Mouse (Mus musculus) heart, embryonic 14.5 days (tissue): ENCODE results near the gene Plet1. TPM values are rescaled to one million over a fixed set of nuclear protein-coding genes. Genes with fewer than 3 reads are reported as not detected.
A peak's percentile ranks its signal among the peaks of the same experiment; 100 is the strongest.

Experiments
- ATAC-seq: fragments of 200-750 bp; cut with Nextera tagmentation; 2 replicates; pipeline ENCODE4 v1.8.0; 2017; ENCODE audit warnings: low read depth, moderate TSS enrichment; ENCODE audit not compliant: insufficient number of reproducible peaks, insufficient read depth, low FRiP score
- H3K27ac ChIP-seq, 2 experiments: fragments of 200-500 bp in 1 of 2; fragments of 300-500 bp in 1 of 2; sonication (generic) in 1 of 2; replicated peaks in 1 of 2; 2 replicates each; pipeline ENCODE4 v1.5.1; 2012 to 2014; ENCODE audit warnings: low read depth in 2 of 2, low read length in 2 of 2, control low read depth in 1 of 2, mild to moderate bottlenecking in 1 of 2, mixed read lengths in 1 of 2; ENCODE audit not compliant: control insufficient read depth in 1 of 2, insufficient read depth in 1 of 2
- H3K27me3 ChIP-seq: fragments of 300-500 bp; sonication (generic); 2 replicates; pipeline ENCODE4 v1.6.1; 2014; ENCODE audit warnings: mild to moderate bottlenecking, low read length, control low read depth; ENCODE audit not compliant: control insufficient read depth, insufficient read depth
- H3K36me3 ChIP-seq: fragments of 300-500 bp; sonication (generic); 2 replicates; pipeline ENCODE4 v1.6.1; 2014; ENCODE audit warnings: mild to moderate bottlenecking, control low read depth, low read length, mixed read lengths; ENCODE audit not compliant: control insufficient read depth, insufficient read depth
- H3K4me1 ChIP-seq, 2 experiments: fragments of 200-500 bp in 1 of 2; fragments of 300-500 bp in 1 of 2; sonication (generic) in 1 of 2; 2 replicates each; pipeline ENCODE4 v1.6.1; 2012 to 2014; ENCODE audit warnings: low read length in 2 of 2, control low read depth in 1 of 2, mixed read lengths in 1 of 2; ENCODE audit not compliant: control insufficient read depth in 2 of 2, insufficient read depth in 2 of 2
- H3K4me2 ChIP-seq: fragments of 300-500 bp; sonication (generic); 2 replicates; pipeline ENCODE4 v1.6.1; 2014; ENCODE audit warnings: mild to moderate bottlenecking, low read length
- H3K4me3 ChIP-seq, 2 experiments: fragments of 200-500 bp in 1 of 2; fragments of 300-500 bp in 1 of 2; sonication (generic) in 1 of 2; 2 replicates each; pipeline ENCODE4 v1.5.1; 2012 to 2014; ENCODE audit warnings: low read length in 2 of 2, mild to moderate bottlenecking in 2 of 2, control low read depth in 1 of 2, low read depth in 1 of 2, moderate library complexity in 1 of 2; ENCODE audit not compliant: control insufficient read depth in 1 of 2, insufficient read depth in 1 of 2
- H3K9ac ChIP-seq: fragments of 300-500 bp; sonication (generic); 2 replicates; pipeline ENCODE4 v1.6.1; 2014; ENCODE audit warnings: mild to moderate bottlenecking, low read length
- H3K9me3 ChIP-seq: fragments of 300-500 bp; sonication (generic); 2 replicates; pipeline ENCODE4 v1.6.1; 2016; ENCODE audit warnings: low read length, control low read depth; ENCODE audit not compliant: control insufficient read depth
- WGBS: fragments of 180-500 bp; shearing (Covaris S2); extraction: QIAGEN DNeasy Blood & Tissue Kit; methylation state at CpG from one replicate; pipeline ENCODE4 v1.1.7; 2014; 5-methylcytosine and 5-hydroxymethylcytosine counted together
- polyA plus RNA-seq: library from polyadenylated mRNA; unstranded; fragments of >200 nt; fragmentation: Nextera tagmentation; extraction: Ambion mirVana; gene quantifications from 2 replicates; pipeline ENCODE4 v1.2.1, GENCODE M21; 2014

Gene Plet1
- polyA plus RNA-seq, 1 experiment from 2014 or later = 0.31 TPM

DNA sequence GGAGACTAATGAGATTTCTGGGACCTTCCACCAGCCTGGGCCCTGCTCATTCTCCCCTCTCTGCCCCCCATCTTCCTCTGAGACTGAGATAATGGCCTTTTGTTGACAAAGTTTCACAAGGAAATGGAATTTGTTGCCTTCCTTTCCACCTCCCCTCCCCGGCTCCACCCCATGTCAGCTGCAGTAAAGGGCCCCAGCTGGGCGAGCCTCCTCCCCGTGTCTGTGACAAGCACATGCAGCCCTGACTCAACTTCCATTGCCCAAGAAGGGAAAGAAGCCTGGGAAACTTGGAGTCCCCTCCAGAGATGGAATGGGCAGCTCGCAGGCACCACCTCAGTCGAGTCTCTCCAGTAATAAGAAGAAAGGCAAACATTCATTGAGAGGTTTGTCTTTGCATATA, 15.5 kb upstream of the Plet1 start:
- H3K27ac ChIP-seq = no peak overlapping the region
- no peak overlapping the region; the same call in 1 of the 2 replicates for H3K4me2 ChIP-seq
- no peaks in the 10 kb centered on the region for H3K36me3 ChIP-seq
- H3K9me3 ChIP-seq = no peaks in the 10 kb centered on the region
- no peak overlapping the region for H3K4me3 ChIP-seq
- H3K4me1 ChIP-seq = peaks cover 6 to 7% of the 10 kb centered on the region in 2 experiments; a peak in 2 of 4 replicates
- no peak overlapping the region for H3K9ac ChIP-seq
- ATAC-seq = no peak
- no peaks in the 10 kb centered on the region for H3K27me3 ChIP-seq
- WGBS = 7% methylated on average over 5 of the region's 5 CpGs

DNA sequence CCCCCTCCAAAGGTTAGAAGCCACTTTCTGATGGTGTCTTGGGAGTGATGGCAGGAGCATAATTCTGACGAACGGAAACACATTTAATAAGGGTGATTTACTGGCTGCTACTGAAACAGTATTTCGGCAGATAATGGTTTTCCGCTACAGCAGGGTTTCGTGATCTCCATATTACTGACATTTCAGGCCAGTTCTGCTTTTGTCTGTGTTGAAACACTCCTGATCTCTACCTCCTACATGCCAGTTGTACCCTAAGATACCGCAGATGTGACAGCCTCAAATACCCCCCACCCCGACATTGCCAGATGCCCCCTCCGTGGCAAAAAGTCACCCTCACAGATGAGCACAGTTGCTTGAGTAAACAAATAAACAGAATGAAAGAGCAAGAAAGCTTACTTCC, 14.8 kb upstream of the Plet1 start:
- no peak overlapping the region for H3K27ac ChIP-seq
- H3K9me3 ChIP-seq = no peaks in the 10 kb centered on the region
- no peak overlapping the region for H3K4me3 ChIP-seq
- H3K36me3 ChIP-seq = no peaks in the 10 kb centered on the region
- H3K4me2 ChIP-seq = peak overlapping the region; percentile 6; the same call in 1 of the 2 replicates
- 25% methylated on average over 8 of the region's 8 CpGs for whole genome bisulfite sequencing
- peaks cover 6 to 7% of the 10 kb centered on the region in 2 experiments; a peak in 2 of 4 replicates for H3K4me1 ChIP-seq
- H3K9ac ChIP-seq = peak overlapping the region; percentile 8; the same call in 1 of the 2 replicates
- H3K27me3 ChIP-seq = no peaks in the 10 kb centered on the region
- ATAC-seq = no peak

DNA sequence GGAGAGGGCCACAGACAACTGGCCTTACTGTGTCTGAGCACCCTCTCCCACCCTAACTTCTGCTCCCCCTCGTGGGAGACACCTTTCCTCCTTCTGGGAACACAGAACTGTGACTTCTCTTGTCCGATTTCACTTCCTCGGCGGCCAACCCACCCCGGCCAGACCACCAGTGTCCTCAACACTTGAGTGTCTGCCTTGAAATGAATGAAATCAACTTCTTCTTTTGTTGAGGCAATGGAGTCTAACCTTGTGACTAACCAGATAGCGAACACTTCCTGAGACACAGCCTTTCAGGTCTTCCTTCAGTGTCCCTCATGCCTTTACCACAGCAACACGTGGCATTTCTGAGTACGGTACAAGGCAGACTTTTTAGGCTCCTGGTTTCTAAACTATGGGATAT, 11.6 kb upstream of the Plet1 start:
- Histone ChIP-seq H3K36me3 (no peaks in the 10 kb centered on the region), H3K9ac (no peak overlapping the region), H3K4me3 (no peak overlapping the region), H3K27ac (no peak overlapping the region), H3K4me1 (peaks cover 11 to 12% of the 10 kb centered on the region in 2 experiments; a peak in 3 of 4 replicates), H3K4me2 (no peak overlapping the region), H3K9me3 (no peaks in the 10 kb centered on the region), H3K27me3 (no peaks in the 10 kb centered on the region)
- 78% methylated on average over 8 of the region's 8 CpGs for WGBS
- no peak for ATAC-seq

- Histone ChIP-seq H3K36me3 (no peaks in the 10 kb centered on the region), H3K9ac (0 out of 2 replicates have a peak overlapping the region, but pooled peaks have one; percentile 30), H3K4me1 (peaks cover 5 to 6% of the 10 kb centered on the region in 2 experiments; a peak in 2 of 4 replicates), H3K9me3 (no peaks in the 10 kb centered on the region), H3K4me3 (peak overlapping the region; percentile 1 to 14; a peak in 3 of 4 replicates), H3K27me3 (no peaks in the 10 kb centered on the region), H3K4me2 (peak overlapping the region; percentile 59), H3K27ac (no peak overlapping the region)
- WGBS = 8% methylated on average over 10 of the region's 10 CpGs
- no peak for ATAC-seq
Observed at GRCm38 (mm10) chr9:50485521-50485920, 8.8 kb upstream of the Plet1 start.

- Histone ChIP-seq H3K9ac (no peak overlapping the region), H3K4me3 (no peak overlapping the region), H3K27me3 (no peaks in the 10 kb centered on the region), H3K36me3 (no peaks in the 10 kb centered on the region), H3K4me2 (no peak overlapping the region), H3K9me3 (no peaks in the 10 kb centered on the region), H3K4me1 (peaks cover 6% of the 10 kb centered on the region in 2 experiments), H3K27ac (no peak overlapping the region)
- no peak for ATAC-seq
Observed at GRCm38 (mm10) chr9:50490836-50491235, 3.5 kb upstream of the Plet1 start.

DNA sequence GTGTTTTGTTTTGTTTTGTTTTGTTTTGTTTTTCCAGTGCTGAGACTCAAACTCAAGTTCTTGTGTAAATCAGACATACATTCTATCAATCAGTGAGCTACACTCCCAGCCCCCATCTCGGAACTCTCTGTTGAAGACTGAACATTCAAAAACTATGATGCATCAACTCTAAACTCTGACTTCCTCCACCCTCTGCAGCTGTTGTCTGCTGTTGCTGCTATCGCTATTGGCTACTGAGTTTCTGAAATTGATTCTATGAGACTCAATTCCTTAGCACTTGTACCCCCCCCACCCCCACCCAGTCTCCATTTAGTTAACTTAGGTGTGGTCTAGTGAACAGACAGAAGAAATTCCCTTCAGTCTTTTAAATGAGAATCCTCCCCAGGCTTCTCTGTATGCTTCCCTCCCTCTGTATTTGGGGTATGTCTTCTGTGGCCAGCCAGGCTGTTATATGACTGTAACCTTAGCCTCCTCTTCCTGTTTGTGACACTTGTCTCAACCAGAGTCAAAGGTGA, 2.7 kb upstream of the Plet1 start:
- WGBS = 74% methylated on average over 2 of the region's 2 CpGs
- no peak for ATAC-seq
- Histone ChIP-seq H3K36me3 (no peaks in the 10 kb centered on the region), H3K4me1 (peaks cover 10 to 14% of the 10 kb centered on the region in 2 experiments), H3K4me2 (no peak overlapping the region), H3K27me3 (no peaks in the 10 kb centered on the region), H3K4me3 (no peak overlapping the region), H3K27ac (no peak overlapping the region), H3K9me3 (no peaks in the 10 kb centered on the region), H3K9ac (no peak overlapping the region)

DNA sequence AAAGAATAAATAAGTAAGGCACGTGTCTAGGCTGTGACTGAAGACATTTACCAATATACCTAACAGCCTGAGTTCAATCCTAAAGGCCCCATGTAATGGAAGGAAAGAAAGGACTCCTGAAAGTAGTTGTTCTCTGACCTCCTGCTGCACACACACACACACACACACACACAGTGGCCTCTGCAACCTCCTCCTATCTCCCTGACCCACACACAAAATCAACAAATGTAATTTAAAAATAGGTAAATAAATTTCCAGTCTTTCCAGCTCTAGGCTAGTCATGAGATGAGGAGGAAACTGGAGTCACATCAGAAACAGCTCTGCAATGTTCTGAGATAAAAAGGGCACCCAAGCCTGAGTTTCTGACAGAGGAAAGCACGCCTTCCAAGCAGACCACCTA, 548 bp upstream of the Plet1 start:
- H3K4me1 ChIP-seq = peaks cover 12 to 19% of the 10 kb centered on the region in 2 experiments
- no peak overlapping the region for H3K27ac ChIP-seq
- no peaks in the 10 kb centered on the region for H3K27me3 ChIP-seq
- no peak overlapping the region for H3K4me3 ChIP-seq
- no peaks in the 10 kb centered on the region for H3K36me3 ChIP-seq
- no peak overlapping the region for H3K9ac ChIP-seq
- 72% methylated on average over 2 of the region's 2 CpGs for WGBS
- H3K9me3 ChIP-seq = no peaks in the 10 kb centered on the region
- no peak for ATAC-seq
- no peak overlapping the region for H3K4me2 ChIP-seq
